Mouse (Mus musculus) frontal cortex, postnatal 10 days (tissue): Measurements from ENCODE around the gene Klf7.

ENCODE experiments used
- DNase-seq, 2 experiments: peaks; one replicate each; pipeline ENCODE4 v3.0.0; 2022; ENCODE audit warnings: low spot score in 2 of 2, mixed read lengths in 1 of 2

Klf7 gene

GRCm38 (mm10) chr1:63980733-63981132 is 141.3 kb downstream of the Klf7 start:
- DNase-seq: no peak
